Mouse (Mus musculus) G1E (cell line): Measurements from ENCODE around the gene Myh14. TPM values are rescaled to one million over a fixed set of nuclear protein-coding genes. Genes with fewer than 3 reads are reported as not detected.

Source experiments
- ATAC-seq: 2 replicates; pipeline ENCODE4 v1.8.0; 2016; ENCODE audit warnings: mild to moderate bottlenecking; ENCODE audit not compliant: insufficient number of reproducible peaks, poor library complexity, low FRiP score, severe bottlenecking; ENCODE audit errors: extremely low read depth
- DNase-seq: peaks from one replicate; pipeline ENCODE4 v3.0.0; 2012; ENCODE audit warnings: low spot score
- H3K27me3 ChIP-seq: 2 replicates; pipeline ENCODE4 v1.6.1; 2012; ENCODE audit warnings: mild to moderate bottlenecking, low read length, inconsistent platforms; ENCODE audit not compliant: insufficient read depth
- H3K36me3 ChIP-seq: replicated peaks from 2 replicates; pipeline ENCODE3; 2012; ENCODE audit warnings: mild to moderate bottlenecking, inconsistent platforms
- H3K4me1 ChIP-seq: 2 replicates; pipeline ENCODE4 v1.6.1; 2012; ENCODE audit warnings: low read depth, low read length, inconsistent platforms, mixed read lengths; ENCODE audit not compliant: insufficient read depth
- H3K4me3 ChIP-seq: 2 replicates; pipeline ENCODE4 v1.5.1; 2012; ENCODE audit warnings: low read depth, mild to moderate bottlenecking, inconsistent platforms, low read length, moderate library complexity, mixed read lengths
- H3K9me3 ChIP-seq: replicated peaks from 2 replicates; pipeline ENCODE4 v1.6.1; 2012; ENCODE audit warnings: inconsistent platforms
- CTCF ChIP-seq: IDR thresholded peaks from 2 replicates; pipeline ENCODE4 v1.5.1; 2012; ENCODE audit warnings: low read depth, low read length, inconsistent platforms, mixed read lengths
- GATA1 ChIP-seq: IDR thresholded peaks from 2 replicates; pipeline ENCODE4 v1.6.1; 2012; ENCODE audit warnings: borderline replicate concordance, low read length, inconsistent platforms, mixed read lengths
- GATA2 ChIP-seq: IDR thresholded peaks from 2 replicates; pipeline ENCODE4 v1.6.1; 2012; ENCODE audit warnings: low read depth, low read length, inconsistent platforms, borderline replicate concordance
- POLR2AphosphoS5 ChIP-seq: IDR thresholded peaks from 2 replicates; pipeline ENCODE4 v1.6.1; 2012; ENCODE audit warnings: low read depth, low read length, inconsistent platforms; ENCODE audit not compliant: insufficient replicate concordance
- TAL1 ChIP-seq: conservative IDR thresholded peaks from 2 replicates; pipeline ENCODE4 v1.6.1; 2012; ENCODE audit warnings: low read depth, low read length, inconsistent platforms, mixed read lengths
- polyA plus RNA-seq: library from polyadenylated mRNA; stranded (reverse); fragments of >175 nt; gene quantifications from 2 replicates; pipeline ENCODE4 v1.2.3, GENCODE M21; 2012
- total RNA-seq, 2 experiments: library from RNA; stranded (forward) in 1 of 2; stranded (reverse) in 1 of 2; fragments of 200-1000 nt in 1 of 2; fragments of >200 nt in 1 of 2; fragmentation: Nextera tagmentation in 1 of 2; gene quantifications; 2 replicates each; pipeline ENCODE4 v1.2.3; 2014 to 2017

The Myh14 gene
- total and polyA plus RNA-seq, 3 experiments = not detected

- H3K4me3 ChIP-seq = no peak overlapping the region
- peaks cover 17% of the 10 kb centered on the region; the same call in 1 of the 2 replicates for H3K27me3 ChIP-seq
- H3K9me3 ChIP-seq = no peaks in the 10 kb centered on the region
- DNase-seq = no peak
- peaks cover 14% of the 10 kb centered on the region for H3K4me1 ChIP-seq
- no peaks in the 10 kb centered on the region for H3K36me3 ChIP-seq
- ATAC-seq = no peak
- TF ChIP-seq CTCF = no peak
- TF ChIP-seq TAL1 = no peak
- TF ChIP-seq GATA2 = no peak
- TF ChIP-seq GATA1 = no peak
- no peak for TF ChIP-seq POLR2AphosphoS5
These were observed 68.2 kb downstream of the Myh14 start for GRCm38 (mm10) chr7:44602443-44602842.

DNA sequence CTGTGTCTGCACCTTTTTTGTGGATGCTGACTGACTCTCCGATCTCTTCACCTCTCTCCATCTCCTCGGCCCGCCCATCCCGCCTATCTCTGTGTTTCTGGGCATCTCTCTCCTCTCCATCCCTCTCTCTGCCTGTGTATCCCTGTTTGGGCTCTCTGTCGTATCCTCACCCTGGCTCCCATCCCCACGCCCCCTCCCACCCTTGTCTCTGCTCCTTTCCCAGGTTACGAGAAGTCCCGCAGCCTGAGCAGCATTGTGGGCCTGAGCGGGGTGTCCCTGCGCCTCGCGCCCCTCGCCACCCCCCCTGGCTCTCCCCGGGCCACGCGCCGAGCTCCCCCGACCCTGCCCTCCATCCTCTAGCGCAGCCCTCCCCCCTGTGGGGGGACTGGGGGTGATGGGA is 69.0 kb downstream of the Myh14 start:
- TF ChIP-seq TAL1 (no peak), CTCF (no peak), GATA1 (no peak), POLR2AphosphoS5 (no peak), GATA2 (no peak)
- Histone ChIP-seq H3K4me3 (no peak overlapping the region), H3K36me3 (no peaks in the 10 kb centered on the region), H3K27me3 (peaks cover 17% of the 10 kb centered on the region; the same call in 1 of the 2 replicates), H3K9me3 (no peaks in the 10 kb centered on the region), H3K4me1 (peaks cover 14% of the 10 kb centered on the region)
- ATAC-seq (no peak), DNase-seq (no peak)

- no peak for DNase-seq
- Histone ChIP-seq H3K4me1 (peaks cover 12% of the 10 kb centered on the region), H3K9me3 (no peaks in the 10 kb centered on the region), H3K4me3 (no peak overlapping the region), H3K36me3 (no peaks in the 10 kb centered on the region), H3K27me3 (peaks cover 9% of the 10 kb centered on the region; the same call in 1 of the 2 replicates)
- no peak for ATAC-seq
- TF ChIP-seq GATA1 = no peak
- TF ChIP-seq GATA2 = no peak
- TF ChIP-seq CTCF = no peak
- no peak for TF ChIP-seq TAL1
- TF ChIP-seq POLR2AphosphoS5 = no peak
These were observed 69.9 kb downstream of the Myh14 start for GRCm38 (mm10) chr7:44600691-44601262.

- H3K9me3 ChIP-seq = no peaks in the 10 kb centered on the region
- no peaks in the 10 kb centered on the region for H3K36me3 ChIP-seq
- H3K27me3 ChIP-seq = peaks cover 7% of the 10 kb centered on the region; the same call in 1 of the 2 replicates
- ATAC-seq (no peak), DNase-seq (no peak)
- no peak overlapping the region for H3K4me3 ChIP-seq
- H3K4me1 ChIP-seq = peaks cover under 1% of the 10 kb centered on the region; the same call in 1 of the 2 replicates
- TF ChIP-seq GATA2 = no peak
- TF ChIP-seq CTCF = no peak
- TF ChIP-seq GATA1 = no peak
- TF ChIP-seq TAL1 = no peak
- TF ChIP-seq POLR2AphosphoS5 = no peak
These were observed 72.3 kb downstream of the Myh14 start for GRCm38 (mm10) chr7:44598336-44598735.

- Histone ChIP-seq H3K36me3 (no peaks in the 10 kb centered on the region), H3K9me3 (no peaks in the 10 kb centered on the region), H3K27me3 (peaks cover 3% of the 10 kb centered on the region; the same call in 1 of the 2 replicates), H3K4me1 (no peaks in the 10 kb centered on the region), H3K4me3 (no peak overlapping the region)
- no peak for DNase-seq
- ATAC-seq = no peak
- TF ChIP-seq POLR2AphosphoS5 (no peak), TAL1 (no peak), GATA1 (no peak), CTCF (no peak), GATA2 (no peak)
These were observed 73.0 kb downstream of the Myh14 start for GRCm38 (mm10) chr7:44597666-44598065.

- Histone ChIP-seq H3K27me3 (no peaks in the 10 kb centered on the region; the same call in 1 of the 2 replicates), H3K9me3 (no peaks in the 10 kb centered on the region), H3K36me3 (no peaks in the 10 kb centered on the region), H3K4me1 (no peaks in the 10 kb centered on the region), H3K4me3 (no peak overlapping the region)
- no peak for TF ChIP-seq TAL1
- TF ChIP-seq CTCF = no peak
- TF ChIP-seq GATA1 = no peak
- TF ChIP-seq POLR2AphosphoS5 = no peak
- TF ChIP-seq GATA2 = no peak
- DNase-seq = no peak
- no peak for ATAC-seq
These were observed 73.6 kb downstream of the Myh14 start for GRCm38 (mm10) chr7:44596996-44597538.
